Mouse (Mus musculus): Measurements from ENCODE around the gene Zfyve1.

DNA sequence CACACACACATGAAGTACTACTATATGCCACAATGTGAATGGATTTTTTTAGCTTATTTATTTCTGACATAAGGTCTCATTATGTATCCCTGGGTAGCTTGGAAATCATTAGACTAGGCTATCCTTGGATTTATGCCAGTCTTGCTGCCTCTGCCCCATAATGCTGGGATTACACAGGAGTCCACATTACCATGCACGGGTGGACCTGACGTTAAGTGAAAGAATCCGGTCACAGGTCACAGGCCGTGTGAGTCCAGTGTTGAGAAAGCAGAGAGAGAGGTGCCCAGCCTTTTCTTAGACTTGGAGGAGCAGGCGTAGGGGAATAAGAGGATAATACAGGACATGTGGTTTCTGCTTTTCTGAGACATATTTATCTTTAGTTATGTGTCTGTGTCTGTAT, 97.8 kb downstream of the Zfyve1 start:
- TF ChIP-seq CTCF (IDR thresholded peaks at IDR 0.05; ENCODE audit: borderline replicate concordance, control insufficient read depth, extremely low read depth, insufficient read depth, low read length, poor library complexity) = no peak
- TF ChIP-seq POLR2A (IDR thresholded peaks at IDR 0.05; ENCODE audit: control insufficient read depth, extremely low read depth, insufficient read depth, low read length, poor library complexity) = no peak

All from thymus, adult 2 months (tissue).